Mouse (Mus musculus) thymus, postnatal 4 days (tissue): ENCODE data around the gene Klc4.

Source experiments
- DNase-seq: peaks from one replicate; pipeline ENCODE4 v3.0.0; 2021

Gene Klc4

GRCm38 (mm10) chr17:46588173-46588572 lies 57.6 kb downstream of the Klc4 start:
- peak; percentile 52 for DNase-seq

GRCm38 (mm10) chr17:46586327-46586726 lies 59.5 kb downstream of the Klc4 start:
- DNase-seq, result no peak
